Mouse (Mus musculus) A20 (cell line): ENCODE data around the gene Tango2.
A peak's percentile ranks its signal among the peaks of the same experiment; 100 is the strongest.

Experiments
- DNase-seq: peaks from one replicate; pipeline ENCODE4 v3.0.0-alpha.2; 2011; ENCODE audit warnings: low read depth, low spot score

Tango2 gene

DNA sequence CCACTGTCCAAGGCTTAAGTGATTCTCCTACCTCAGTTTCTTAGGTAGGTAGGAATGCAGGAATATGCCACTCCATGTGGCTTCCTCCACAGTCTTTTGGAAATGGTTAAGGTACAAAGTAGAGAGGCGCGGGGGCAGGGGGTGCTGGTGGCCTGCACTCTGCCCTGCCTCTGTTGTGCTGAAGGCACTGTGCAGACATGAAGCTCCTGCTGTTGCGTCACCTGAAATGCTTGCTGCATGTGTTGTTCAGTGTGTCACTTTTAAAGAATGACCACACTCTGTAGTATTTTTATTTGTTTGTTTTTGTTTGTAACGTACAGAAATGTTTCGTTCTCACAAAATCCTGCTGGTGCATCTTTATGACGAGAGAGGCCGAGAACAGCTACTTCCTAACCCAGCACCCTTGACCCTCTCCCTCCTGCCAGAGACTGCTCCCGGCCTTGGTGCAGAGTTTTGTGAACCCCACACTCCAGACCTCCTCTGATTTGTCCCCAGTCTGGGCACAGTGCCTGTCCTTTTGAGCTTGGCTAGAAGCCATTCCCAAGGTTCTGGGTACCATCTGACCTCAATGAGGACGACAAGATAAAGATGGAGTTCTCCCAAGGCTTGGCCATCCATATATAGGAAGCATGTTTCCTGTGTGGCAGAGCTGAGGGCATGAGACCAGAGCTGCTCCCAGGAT is 35.3 kb upstream of the Tango2 start:
- DNase-seq, result no peak

DNA sequence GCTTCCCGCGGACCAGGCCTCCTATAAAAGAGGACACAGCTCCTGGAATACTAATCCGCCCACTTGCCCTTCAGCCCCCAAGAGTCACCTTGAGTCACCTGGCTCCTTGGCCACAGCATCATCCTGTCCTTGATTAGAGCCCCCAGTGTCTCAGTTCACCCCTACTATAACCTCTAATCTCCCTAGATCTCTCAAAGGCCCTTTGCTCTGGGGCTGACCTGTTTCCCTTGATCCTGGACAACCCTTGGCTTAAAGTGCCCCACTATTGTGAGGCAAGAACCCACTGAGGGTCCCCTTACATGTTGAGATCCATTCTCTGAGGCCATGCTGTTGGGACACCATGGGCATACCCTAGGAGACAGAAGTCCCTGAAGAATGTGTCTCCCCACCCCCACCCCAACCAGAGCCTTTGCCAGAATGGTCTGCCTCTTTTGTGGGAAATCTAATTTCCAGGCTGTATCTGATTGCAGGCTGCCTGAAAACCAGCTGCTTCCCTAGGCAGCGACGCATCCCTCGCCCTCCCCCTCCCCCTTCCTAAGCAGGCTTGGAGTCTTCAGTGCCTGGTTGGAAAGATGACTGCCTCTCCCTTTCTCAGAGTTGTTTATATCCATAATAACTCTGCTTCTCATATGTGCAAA is 33.8 kb upstream of the Tango2 start:
- DNase-seq, result no peak

DNA sequence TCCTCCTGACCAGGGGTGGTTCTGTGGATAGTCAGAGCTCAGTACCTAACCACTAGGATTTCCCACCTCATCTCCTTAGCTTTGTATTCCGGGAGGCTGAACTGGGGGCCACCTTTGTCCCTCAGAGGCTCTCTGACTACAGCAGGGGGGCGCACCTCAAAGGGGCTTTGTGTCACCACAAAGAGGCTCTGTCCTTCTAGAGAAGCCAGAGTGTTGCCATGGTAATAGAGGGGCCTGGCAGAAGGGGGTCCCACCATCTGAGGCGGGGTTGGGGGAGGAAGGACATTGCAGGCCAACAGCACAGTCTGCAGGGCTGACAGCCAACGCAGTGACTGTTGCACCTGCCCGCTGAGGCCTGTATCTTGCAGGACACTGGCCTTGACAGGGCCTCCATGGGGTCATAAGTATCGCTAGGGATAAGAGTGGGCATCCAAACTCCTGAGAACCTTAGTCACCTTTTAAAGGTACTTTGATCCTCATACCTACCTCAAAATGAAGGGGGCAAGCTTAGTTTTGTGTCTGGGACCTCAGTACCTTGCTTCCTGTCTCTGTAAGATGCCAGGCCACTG is 32.7 kb upstream of the Tango2 start:
- DNase-seq, result no peak

DNA sequence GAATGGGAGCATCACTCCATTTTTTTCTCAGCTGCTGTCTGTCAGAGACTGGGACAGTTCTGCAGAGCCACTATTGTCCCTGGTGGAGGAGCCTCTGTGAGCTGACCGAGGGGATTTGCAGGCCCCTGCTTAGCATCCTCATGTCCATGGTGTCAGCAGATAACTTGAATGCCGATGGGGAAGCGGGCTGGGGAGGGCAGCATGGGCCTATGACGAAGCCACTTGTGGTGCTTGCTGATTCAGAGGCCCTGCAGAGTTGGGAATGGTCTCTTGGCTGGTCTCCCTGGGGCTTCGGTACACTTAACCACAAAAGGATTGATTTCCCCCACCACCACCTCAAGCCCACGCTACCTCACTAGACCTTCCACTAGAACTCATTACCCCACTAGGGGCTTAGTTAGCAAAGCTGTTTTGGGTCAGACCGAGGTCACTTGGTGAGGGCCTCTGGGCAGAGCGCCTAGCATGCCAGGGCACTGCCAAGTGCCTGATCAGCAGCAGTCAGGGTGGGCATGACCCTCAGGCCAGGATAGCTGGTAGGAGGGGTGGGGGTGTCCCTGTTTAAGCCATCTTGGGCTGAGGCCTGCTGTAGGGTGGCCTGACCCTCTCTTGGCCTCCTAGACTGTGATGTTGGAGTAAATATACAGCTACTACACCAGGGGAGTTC is 31.6 kb upstream of the Tango2 start:
- no peak for DNase-seq

DNA sequence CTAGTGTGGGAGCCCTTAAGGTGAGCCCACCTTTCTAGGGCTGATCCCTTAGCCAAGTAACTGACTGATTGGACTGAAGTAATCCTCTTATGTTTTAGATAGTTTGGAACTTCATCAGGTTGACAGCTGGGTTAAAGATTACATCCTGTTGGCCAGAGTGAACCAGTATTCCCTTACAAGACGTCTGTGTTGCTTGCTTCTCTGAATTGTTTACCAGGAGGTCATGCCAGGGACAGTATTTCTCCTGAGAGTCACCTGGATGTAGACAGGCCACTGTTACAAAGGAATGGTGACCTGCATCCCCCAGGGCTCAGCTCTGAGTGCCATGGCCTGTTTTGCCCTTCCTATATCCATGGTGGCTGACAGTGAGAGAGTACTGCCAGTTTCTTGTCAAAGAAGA is 30.6 kb upstream of the Tango2 start:
- no peak for DNase-seq

DNA sequence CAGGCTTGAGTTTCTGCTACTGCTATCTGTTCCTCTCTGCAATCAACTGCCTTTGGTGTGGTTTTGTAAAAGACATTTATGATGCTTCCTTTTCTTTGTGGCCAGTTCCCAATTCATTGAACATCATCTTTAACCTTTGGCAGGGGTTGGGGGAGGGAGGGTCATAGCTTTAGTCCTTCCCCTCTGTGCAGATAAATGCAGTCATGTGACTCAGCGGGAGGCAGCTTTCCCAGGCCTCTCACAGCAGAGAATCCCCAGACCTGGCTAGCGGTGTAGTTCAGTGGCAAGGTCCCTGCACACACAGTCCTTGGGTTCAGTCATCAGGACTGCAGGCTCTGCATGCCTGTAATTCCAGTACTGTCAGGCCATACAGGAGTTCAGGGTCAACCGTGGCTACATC is 29.3 kb upstream of the Tango2 start:
- DNase-seq, result no peak

DNA sequence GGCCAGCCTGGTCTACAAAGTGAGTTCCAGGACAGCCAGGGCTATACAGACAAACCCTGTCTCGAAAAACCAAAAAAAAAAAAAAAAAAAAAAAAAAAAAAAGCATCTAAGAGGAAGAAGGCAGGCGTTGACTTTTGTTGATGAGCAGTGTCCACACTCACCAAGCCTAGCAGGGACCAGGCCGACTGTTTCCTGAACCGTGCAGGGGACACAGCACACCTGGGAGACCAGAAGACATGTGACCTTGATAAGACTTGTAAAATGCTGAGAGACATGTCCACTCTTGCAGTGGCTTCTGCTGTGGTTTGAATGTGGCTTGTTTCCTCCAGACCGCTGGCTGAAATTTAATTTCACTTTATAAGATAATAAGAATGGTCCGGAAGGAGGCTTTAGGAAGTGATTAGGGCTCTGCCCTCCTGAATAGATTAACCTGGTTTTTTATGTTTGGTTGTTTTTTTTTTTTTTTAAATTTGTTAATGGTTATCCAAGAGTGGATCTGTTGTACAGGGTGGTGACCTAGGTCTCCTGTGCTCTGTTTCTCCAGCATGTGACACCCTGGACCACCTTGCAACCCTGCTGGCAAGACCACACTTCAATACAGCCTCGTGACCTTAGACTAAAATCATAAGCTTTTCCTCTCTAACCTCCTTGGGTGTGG is 28.5 kb upstream of the Tango2 start:
- peak; percentile 11 for DNase-seq

DNA sequence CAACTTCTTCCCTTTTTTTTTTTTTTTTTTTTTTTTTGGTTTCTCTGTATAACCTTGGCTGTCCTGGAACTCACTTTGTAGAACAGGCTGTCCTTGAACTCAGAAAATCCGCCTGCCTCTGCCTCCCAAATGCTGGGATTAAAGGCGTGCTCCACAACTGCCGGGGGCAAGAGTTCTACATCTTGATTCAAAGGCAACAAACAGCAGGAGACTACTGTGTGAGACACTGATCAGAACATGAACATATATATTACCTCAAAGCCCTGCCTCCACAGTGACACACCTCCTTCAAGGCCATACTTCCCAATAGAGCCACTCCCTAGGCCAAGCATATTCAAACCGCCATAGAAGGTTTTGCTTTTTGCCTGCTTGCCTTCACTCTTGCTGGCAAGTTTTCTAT is 25.7 kb upstream of the Tango2 start:
- no peak for DNase-seq

DNA sequence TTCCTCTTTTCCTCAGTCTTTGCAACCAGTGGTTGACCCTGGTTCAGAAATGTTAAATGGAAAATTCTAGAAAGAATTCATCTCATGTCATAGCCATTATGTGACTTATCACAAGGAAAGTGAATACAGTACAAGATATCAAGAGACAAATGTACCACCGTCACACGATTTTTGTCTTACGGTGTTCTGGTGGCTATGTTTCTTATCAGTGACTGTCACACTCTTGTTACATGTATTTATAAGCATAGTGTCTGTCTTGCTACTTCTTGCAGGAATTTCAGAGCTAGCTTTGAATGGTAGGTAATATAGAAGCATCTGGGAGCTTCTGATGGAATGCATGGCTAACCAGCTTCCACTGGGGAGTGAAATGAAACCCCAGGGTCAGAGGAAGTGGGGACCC is 22.3 kb upstream of the Tango2 start:
- DNase-seq, result no peak

DNA sequence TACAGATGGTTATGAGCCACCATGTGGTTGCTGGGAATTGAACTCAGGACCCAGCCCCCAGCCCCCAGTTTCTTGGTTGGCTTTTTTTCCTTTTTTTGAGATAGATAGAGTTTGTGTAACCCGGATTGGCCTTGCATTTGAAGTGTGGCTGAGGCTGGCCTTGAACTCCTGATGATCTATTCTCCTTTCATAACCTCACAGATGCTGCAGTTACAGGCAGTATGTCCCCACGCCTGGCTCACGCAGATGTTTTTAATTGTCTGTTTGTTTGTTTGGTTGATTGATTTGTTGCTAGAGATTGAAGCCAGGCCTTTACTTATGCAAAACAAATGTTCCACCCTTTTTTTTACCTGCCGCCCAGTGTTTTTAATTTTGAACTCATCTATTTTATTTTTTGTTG is 18.9 kb upstream of the Tango2 start:
- no peak for DNase-seq

DNA sequence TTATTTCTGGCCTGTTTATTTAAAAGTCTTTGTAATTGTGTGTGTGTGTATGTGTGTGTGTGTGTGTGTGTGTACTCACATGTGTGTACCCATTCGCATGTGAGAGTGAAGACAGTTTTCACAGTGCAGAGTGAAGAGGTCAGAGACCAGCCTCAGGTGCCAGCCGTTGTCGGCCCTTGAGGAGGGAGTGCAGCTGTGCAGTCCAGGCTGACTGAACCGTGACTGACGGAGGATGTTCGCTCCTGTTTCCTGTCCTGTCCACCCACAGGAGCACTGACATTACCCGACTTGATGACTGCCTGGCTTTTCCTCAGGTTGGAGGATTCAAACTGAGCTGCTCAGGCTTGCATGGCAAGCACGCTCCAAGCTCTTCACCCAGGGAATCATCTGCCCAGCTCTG is 15.0 kb upstream of the Tango2 start:
- peak; percentile 18 for DNase-seq

DNA sequence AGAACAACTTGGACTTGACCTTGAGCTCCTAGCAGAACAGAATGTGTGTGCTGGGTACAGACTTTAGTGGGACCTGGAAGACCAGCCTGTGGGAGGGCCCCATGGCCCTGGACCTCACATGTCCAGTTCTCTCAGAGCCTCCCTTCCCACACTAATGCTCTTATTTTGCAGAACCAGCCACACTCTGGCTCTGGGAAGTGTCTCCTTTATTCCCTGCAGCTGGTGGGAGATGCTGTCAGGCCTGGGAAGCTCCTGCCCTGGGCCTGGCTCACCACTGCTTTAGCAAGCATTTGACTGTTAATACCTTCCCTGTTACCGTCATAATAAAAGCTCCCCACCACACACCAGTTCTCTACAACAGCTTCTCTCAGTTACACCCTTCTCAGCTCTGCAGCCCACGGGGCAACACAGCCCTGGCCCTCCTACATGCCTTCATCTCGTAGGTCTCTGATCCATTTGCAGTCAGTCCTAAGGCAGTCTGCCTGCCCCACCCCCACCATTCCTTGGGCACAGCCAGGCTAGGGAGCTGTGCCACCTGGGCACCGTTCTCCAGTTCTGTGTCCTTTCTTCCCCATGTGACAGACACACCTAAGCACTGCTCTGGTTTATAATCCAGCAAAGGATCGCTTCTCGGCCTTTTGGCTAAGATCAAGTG is 12.4 kb upstream of the Tango2 start:
- DNase-seq, result no peak

DNA sequence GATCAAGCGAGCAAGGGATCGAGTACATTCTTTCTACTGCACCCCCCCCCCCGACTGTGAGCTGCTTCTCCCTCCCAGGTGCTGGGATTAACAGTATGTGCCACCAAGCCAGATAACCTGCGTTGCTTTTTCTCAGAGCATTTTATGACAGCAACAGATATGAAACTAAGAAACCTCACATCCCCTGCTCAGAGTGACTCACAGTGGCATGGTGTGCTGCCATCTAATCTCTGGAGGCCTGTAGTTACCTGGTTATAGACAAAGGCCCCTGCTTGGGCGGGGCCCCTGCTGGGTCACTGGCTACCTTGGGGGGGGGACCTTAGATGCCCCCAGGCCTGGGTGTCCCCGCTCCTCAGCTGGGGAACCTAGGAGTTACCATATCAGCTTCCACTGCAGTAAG is 10.1 kb upstream of the Tango2 start:
- no peak for DNase-seq

DNA sequence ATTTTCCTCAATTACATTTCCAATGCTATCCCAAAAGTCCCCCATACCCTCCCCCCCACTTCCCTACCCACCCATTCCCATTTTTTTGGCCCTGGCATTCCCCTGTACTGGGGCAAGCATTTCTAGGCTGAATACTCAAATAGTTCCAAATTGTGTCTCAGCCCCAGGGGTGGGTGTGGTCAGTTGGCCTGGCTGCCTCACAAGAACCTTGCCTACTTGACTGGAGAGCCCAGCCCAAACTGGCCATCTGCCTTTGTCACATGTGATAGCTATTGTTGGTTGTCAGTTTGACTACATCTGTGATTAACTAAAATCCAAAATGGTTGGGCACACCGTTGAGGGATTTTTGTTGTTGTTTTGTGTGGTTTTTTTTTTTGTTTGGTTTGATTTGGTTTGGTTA is 9.1 kb upstream of the Tango2 start:
- no peak for DNase-seq

DNA sequence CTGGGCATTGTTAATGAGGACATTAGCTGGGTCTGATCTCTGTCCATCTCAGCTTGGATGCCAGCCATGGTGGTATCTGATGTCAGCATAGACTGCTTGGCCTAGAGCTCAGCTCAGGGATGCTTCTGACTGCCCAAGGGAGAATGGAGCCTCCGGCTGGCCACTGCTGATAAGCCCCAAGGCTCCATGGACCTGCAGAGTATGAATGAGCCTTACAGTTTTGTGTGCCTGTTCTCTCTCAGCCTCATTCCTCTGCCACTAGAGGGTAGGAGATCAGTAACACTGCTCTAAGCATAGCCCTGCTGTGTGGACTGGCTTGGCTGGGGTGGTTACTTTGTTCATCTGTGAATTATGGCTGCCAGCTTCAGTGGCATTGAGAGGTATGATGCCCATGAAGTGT is 5.2 kb upstream of the Tango2 start:
- no peak for DNase-seq

DNA sequence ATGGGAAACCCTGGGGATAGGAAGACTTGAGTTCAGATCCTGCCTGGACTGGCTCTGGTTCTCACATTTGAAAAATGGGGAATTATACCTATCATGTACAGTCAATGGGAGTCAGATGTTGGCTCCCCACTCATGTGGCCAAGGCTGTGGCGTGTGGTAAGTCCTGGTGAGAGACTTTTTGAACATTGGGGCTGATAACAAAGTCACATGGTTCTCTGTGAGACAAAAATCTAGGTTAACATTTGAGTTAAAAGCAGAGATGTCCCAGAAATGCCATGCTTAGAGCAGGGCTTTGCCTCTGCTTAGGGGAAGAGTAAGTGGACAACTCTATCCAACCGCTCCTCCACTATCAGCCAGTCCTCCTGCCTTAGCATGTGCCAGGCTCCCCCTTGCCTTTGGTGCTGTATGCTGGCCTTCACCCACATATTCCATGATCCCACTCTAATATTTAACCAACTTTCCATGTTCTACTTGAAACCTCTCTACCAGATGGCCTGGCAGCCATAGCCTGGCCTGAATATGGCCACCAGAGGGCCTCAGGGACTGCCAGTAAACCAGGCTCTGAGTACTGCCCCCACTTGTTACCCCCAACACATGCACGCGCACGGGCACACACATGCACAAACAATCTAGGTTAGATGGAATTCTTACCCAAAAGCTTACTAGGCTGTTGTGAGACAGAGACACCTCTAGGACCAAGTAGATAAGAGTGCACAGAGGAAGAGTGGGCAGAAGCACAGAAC is 3.6 kb upstream of the Tango2 start:
- DNase-seq, result peak; percentile 51

DNA sequence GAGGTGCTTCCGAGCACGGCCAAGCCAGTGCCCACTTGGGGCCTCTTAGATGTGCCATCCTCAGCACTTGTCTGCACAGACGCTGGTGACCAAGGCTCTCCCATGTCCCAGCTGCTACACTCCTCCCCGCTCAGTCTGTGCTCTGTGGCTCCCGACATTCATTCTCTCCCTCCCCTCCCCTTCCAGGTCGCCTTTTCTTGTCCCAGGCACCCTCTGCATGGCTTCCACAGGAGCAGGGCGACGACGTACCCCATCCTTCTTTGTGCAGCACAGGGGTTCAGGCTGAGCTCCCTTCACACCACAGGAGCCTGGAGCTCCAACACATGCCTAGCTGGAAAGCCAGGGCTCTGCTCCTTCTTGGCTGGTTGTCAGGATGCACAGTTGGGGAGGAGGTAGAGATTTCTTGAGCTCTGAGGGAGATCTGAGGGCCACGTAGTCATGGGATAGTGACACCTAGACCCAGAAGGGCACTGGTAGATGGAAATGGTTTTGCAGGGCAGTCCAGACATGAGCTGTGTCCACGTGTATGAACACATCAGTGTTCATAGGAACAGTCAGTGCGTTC is 1.9 kb upstream of the Tango2 start:
- DNase-seq, result no peak

DNA sequence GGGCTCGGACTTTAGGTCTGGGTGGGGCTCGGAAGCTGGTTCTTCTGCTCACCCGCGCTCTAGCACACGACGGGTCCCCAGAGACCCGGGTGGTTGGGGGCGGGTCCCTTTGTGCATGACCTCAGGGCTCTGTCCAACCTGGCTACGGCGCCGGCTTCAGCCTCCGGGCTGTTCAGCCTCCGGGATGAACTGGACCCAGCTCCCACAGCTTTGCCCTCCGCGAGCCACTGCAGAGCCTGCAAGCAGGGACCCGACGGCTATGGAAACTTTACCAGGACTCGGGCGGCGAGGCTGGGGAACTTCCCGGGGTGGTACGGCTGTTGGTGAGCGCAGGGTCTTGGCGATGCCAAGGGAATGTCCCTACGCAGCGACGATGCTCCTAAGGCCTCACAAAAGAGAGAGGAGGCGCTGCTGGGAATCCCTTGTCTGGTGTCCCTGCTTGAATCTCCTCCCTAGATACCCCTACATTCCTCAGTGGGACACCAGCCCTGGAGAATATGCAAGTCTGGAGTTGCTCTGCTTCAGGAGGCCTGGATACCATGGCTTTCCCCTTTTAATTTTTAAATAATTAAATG is 785 bp upstream of the Tango2 start:
- DNase-seq, result peak; percentile 9

DNA sequence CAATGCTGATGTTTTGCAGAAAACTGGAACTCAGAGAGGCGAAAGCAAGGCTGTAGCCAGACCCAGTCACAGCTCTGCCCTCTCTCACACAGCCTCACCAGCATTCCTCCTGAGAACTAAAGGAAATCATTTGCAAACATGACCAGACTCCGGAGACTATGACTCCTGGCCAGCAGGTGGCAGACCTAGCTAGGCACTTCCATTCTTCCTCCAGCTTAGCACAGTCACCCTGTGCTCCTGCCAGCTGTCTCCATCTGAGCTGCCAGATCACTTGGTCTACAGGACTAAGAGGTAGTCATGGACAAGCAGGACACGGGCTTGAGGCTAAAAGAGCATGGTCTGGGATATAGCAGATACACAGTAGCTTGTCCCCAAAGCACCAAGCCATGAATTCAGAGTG is 2.7 kb downstream of the Tango2 start:
- peak; percentile 82 for DNase-seq

DNA sequence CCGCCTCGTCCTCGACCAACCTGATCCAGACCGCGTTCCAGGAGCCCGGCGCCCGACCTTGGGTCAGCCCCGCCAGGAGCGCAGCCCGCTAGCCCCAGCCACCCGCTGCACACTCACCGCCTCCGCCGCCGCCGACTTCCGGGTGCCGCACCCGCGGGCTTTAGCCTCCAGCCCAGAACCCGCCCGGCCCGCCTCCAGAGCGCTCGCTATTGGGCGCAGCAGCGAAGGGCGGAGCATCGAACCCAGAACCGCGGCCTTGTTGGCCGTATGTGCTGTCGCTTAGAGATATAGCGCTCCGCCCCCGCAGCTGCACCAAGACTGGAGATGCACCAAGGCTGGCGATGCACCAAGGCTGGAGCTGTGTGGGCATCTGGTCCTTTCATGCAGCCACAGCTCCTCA is 4.1 kb downstream of the Tango2 start:
- peak; percentile 98 for DNase-seq
